Mouse (Mus musculus): ENCODE measurements at regions not wholly inside any gene's neighbourhood (a gene's known extent, or its start where the extent isn't known, plus 50 kb on each side); places are given as distances from the start of the nearest gene placed in this dataset.

- no peaks in the 10 kb centered on the region for H3K79me2 ChIP-seq (replicated peaks; ENCODE audit: control insufficient read depth, extremely low read depth, insufficient read depth, poor library complexity, severe bottlenecking)
- H3K27ac ChIP-seq (ENCODE audit: insufficient read depth, low read depth) = no peak overlapping the region
- peaks cover 37% of the 10 kb centered on the region for H3K27me3 ChIP-seq (replicated peaks)
- H3K9ac ChIP-seq (ENCODE audit: insufficient read depth, low read depth) = no peak overlapping the region
- no peak for DNase-seq (ENCODE audit: extremely low read depth)
- H3K9me3 ChIP-seq (replicated peaks; ENCODE audit: low read length) = no peaks in the 10 kb centered on the region
- H3K36me3 ChIP-seq (replicated peaks in 1 of 2; ENCODE audit: control insufficient read depth in 1 of 2, insufficient read depth in 1 of 2, low read length in 1 of 2) = no peaks in the 10 kb centered on the region
- TF ChIP-seq MXI1 (IDR thresholded peaks at IDR 0.05; ENCODE audit: low read depth, low read length) = no peak
- no peak for TF ChIP-seq MAZ (IDR thresholded peaks at IDR 0.05; ENCODE audit: low read depth, low read length)
- TF ChIP-seq CHD1 (IDR thresholded peaks at IDR 0.05; ENCODE audit: low read depth, low read length) = no peak
- TF ChIP-seq EP300 (IDR thresholded peaks at IDR 0.05; ENCODE audit: low read length) = no peak
- TF ChIP-seq TBP (conservative IDR thresholded peaks at IDR 0.05; ENCODE audit: low read depth, low read length) = no peak
- TF ChIP-seq E2F4 (IDR thresholded peaks at IDR 0.05; ENCODE audit: insufficient replicate concordance, low read depth, low read length) = no peak
- TF ChIP-seq ETS1 (conservative IDR thresholded peaks at IDR 0.05; ENCODE audit: low read depth, low read length) = no peak
- no peak for TF ChIP-seq USF1 (IDR thresholded peaks at IDR 0.05; ENCODE audit: low read depth, low read length)
- TF ChIP-seq SMC3 (IDR thresholded peaks at IDR 0.05; ENCODE audit: low read depth, low read length) = no peak
- TF ChIP-seq ZKSCAN1 (IDR thresholded peaks at IDR 0.05; ENCODE audit: borderline replicate concordance, low read depth, low read length) = no peak
- TF ChIP-seq MAFK (IDR thresholded peaks at IDR 0.05; ENCODE audit: insufficient replicate concordance, low read length) = no peak
- TF ChIP-seq CHD2 (IDR thresholded peaks at IDR 0.05; ENCODE audit: low read length) = no peak
- TF ChIP-seq JUN (IDR thresholded peaks at IDR 0.05; ENCODE audit: insufficient read depth, low read depth, low read length) = no peak
- no peak for TF ChIP-seq KAT2A (IDR thresholded peaks at IDR 0.05; ENCODE audit: insufficient replicate concordance, low read length)
- TF ChIP-seq ZMIZ1 (IDR thresholded peaks at IDR 0.05; ENCODE audit: low read depth, low read length) = no peak
- no peak for TF ChIP-seq TCF12 (IDR thresholded peaks at IDR 0.05; ENCODE audit: low read depth, low read length)
- dilution Hi-C loops (cut with MboI; ENCODE audit: extremely low pct_ligation_motif_present, extremely low pct_unique_long_range_greater_than_20kb, low sequenced_read_pairs) (no loop called here), in situ Hi-C loops (cut with MboI; ENCODE audit: low pct_ligation_motif_present, low pct_unique_long_range_greater_than_20kb, low sequenced_read_pairs) (no loop called here)
- no peak overlapping the region for H3K4me3 ChIP-seq (replicated peaks in 1 of 3; ENCODE audit: low read depth in 2 of 3, low read length in 2 of 3, poor library complexity in 1 of 3)
- peaks cover 0 to 6% of the 10 kb centered on the region in 2 experiments; a peak in 2 of 4 replicates for H3K4me1 ChIP-seq (ENCODE audit: control insufficient read depth in 1 of 2, insufficient read depth in 2 of 2)
- no peak overlapping the region for H3K4me2 ChIP-seq (ENCODE audit: insufficient read depth, low read depth, poor library complexity, severe bottlenecking)
Observed at GRCm38 (mm10) chr17:14134604-14135003, 69.5 kb downstream of the Dact2 start.

DNA sequence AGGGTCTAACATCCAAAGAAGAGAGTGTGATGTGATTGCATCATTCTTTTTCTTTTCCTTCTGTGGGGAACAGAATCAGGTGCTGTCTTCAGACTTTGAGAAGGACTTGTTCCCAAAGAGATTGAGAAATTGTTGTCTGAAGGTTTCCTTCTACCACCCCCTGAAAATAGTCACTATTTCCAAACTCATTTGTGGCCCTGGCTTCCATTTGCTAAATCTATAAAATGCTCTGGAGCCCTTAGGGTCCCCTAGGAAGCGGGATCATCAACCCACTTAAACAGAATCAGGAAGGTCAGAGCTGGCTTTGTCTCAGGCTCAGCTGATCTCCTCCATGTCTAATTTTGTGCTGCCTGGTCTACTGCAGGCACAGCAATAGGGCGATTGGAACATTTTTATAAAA, 70.1 kb downstream of the Dact2 start:
- peaks cover 0 to 3% of the 10 kb centered on the region in 2 experiments; a peak in 2 of 4 replicates for H3K4me1 ChIP-seq (ENCODE audit: control insufficient read depth in 1 of 2, insufficient read depth in 2 of 2)
- H3K4me3 ChIP-seq (replicated peaks in 1 of 3; ENCODE audit: low read depth in 2 of 3, low read length in 2 of 3, poor library complexity in 1 of 3) = no peak overlapping the region
- H3K79me2 ChIP-seq (replicated peaks; ENCODE audit: control insufficient read depth, extremely low read depth, insufficient read depth, poor library complexity, severe bottlenecking) = no peaks in the 10 kb centered on the region
- H3K36me3 ChIP-seq (replicated peaks in 1 of 2; ENCODE audit: control insufficient read depth in 1 of 2, insufficient read depth in 1 of 2, low read length in 1 of 2) = no peaks in the 10 kb centered on the region
- DNase-seq (ENCODE audit: extremely low read depth) = no peak
- no peak overlapping the region for H3K9ac ChIP-seq (ENCODE audit: insufficient read depth, low read depth)
- no peak for TF ChIP-seq MEF2A (IDR thresholded peaks at IDR 0.05; ENCODE audit: borderline replicate concordance, low read depth, low read length)
- no peak for TF ChIP-seq PAX5 (IDR thresholded peaks at IDR 0.05; ENCODE audit: low read length)
- no peak for TF ChIP-seq ZC3H11A (IDR thresholded peaks at IDR 0.05; ENCODE audit: low read depth, low read length)
- TF ChIP-seq CTCF (conservative IDR thresholded peaks at IDR 0.05 in 1 of 2, IDR thresholded peaks at IDR 0.05 in 1 of 2; ENCODE audit: low read depth in 2 of 2, low read length in 2 of 2) = no peak
- TF ChIP-seq JUND (conservative IDR thresholded peaks at IDR 0.05; ENCODE audit: low read depth, low read length) = no peak
- TF ChIP-seq TCF12 (IDR thresholded peaks at IDR 0.05; ENCODE audit: low read depth, low read length) = no peak
- TF ChIP-seq GABPA (IDR thresholded peaks at IDR 0.05; ENCODE audit: insufficient replicate concordance, low read depth, low read length) = no peak
- H3K9me3 ChIP-seq (replicated peaks; ENCODE audit: low read length) = no peaks in the 10 kb centered on the region
- peaks cover 33% of the 10 kb centered on the region for H3K27me3 ChIP-seq (replicated peaks)
- H3K4me2 ChIP-seq (ENCODE audit: insufficient read depth, low read depth, poor library complexity, severe bottlenecking) = no peak overlapping the region
- H3K27ac ChIP-seq (ENCODE audit: insufficient read depth, low read depth) = no peak overlapping the region
- dilution Hi-C loops (cut with MboI; ENCODE audit: extremely low pct_ligation_motif_present, extremely low pct_unique_long_range_greater_than_20kb, low sequenced_read_pairs) = no loop called here
- in situ Hi-C loops (cut with MboI; ENCODE audit: low pct_ligation_motif_present, low pct_unique_long_range_greater_than_20kb, low sequenced_read_pairs) = no loop called here

All from CH12.LX (cell line).